Mouse (Mus musculus) hindbrain, embryonic 13.5 days (tissue): ENCODE measurements around the gene Ptgdr2. TPM values are rescaled to one million over a fixed set of nuclear protein-coding genes. Genes with fewer than 3 reads are reported as not detected.

Experiments
- ATAC-seq: fragments of 200-750 bp; cut with Nextera tagmentation; 2 replicates; pipeline ENCODE4 v1.8.0; 2017; ENCODE audit warnings: moderate TSS enrichment; ENCODE audit not compliant: low FRiP score
- H3K27ac ChIP-seq: fragments of 300-500 bp; sonication (generic); 2 replicates; pipeline ENCODE4 v1.5.1; 2015; ENCODE audit warnings: inconsistent platforms, mild to moderate bottlenecking, moderate library complexity
- H3K27me3 ChIP-seq: fragments of 300-500 bp; sonication (generic); 2 replicates; pipeline ENCODE4 v1.6.1; 2015; ENCODE audit warnings: mild to moderate bottlenecking, inconsistent platforms
- H3K36me3 ChIP-seq: fragments of 300-500 bp; sonication (generic); 2 replicates; pipeline ENCODE4 v1.6.1; 2015; ENCODE audit warnings: mild to moderate bottlenecking, inconsistent platforms
- H3K4me1 ChIP-seq: fragments of 300-500 bp; sonication (generic); replicated peaks from 2 replicates; pipeline ENCODE4 v1.6.1; 2015; ENCODE audit warnings: inconsistent platforms
- H3K4me2 ChIP-seq: fragments of 300-500 bp; sonication (generic); 2 replicates; pipeline ENCODE4 v1.6.1; 2015; ENCODE audit warnings: inconsistent platforms, mild to moderate bottlenecking, moderate library complexity
- H3K4me3 ChIP-seq: fragments of 300-500 bp; sonication (generic); 2 replicates; pipeline ENCODE4 v1.5.1; 2015; ENCODE audit warnings: mild to moderate bottlenecking, inconsistent platforms
- H3K9ac ChIP-seq: fragments of 300-500 bp; sonication (generic); 2 replicates; pipeline ENCODE4 v1.6.1; 2015; ENCODE audit warnings: mild to moderate bottlenecking, inconsistent platforms
- H3K9me3 ChIP-seq: fragments of 300-500 bp; sonication (generic); 2 replicates; pipeline ENCODE4 v1.6.1; 2016; ENCODE audit warnings: inconsistent platforms
- WGBS: fragments of 180-500 bp; shearing (Covaris S2); methylation state at CpG from one replicate; pipeline ENCODE4 v1.1.7; 2015; 5-methylcytosine and 5-hydroxymethylcytosine counted together
- polyA plus RNA-seq: library from polyadenylated mRNA; unstranded; fragments of >200 nt; fragmentation: Nextera tagmentation; extraction: Ambion mirVana; gene quantifications from 2 replicates; pipeline ENCODE4 v1.2.1, GENCODE M21; 2015

Ptgdr2 gene
- polyA plus RNA-seq, 1 experiment from 2014 or later, result 0.22 TPM

- peaks cover 11% of the 10 kb centered on the region for H3K4me1 ChIP-seq
- H3K9me3 ChIP-seq, result no peaks in the 10 kb centered on the region
- H3K36me3 ChIP-seq, result no peaks in the 10 kb centered on the region
- H3K27me3 ChIP-seq, result no peaks in the 10 kb centered on the region
- no peak overlapping the region for H3K9ac ChIP-seq
- H3K27ac ChIP-seq, result no peak overlapping the region
- 90% methylated on average over 5 of the region's 5 CpGs for WGBS
- H3K4me3 ChIP-seq, result no peak overlapping the region
- no peak for ATAC-seq
- no peak overlapping the region for H3K4me2 ChIP-seq
Observed at GRCm38 (mm10) chr19:10936077-10936476, 883 bp upstream of the Ptgdr2 start.

GRCm38 (mm10) chr19:10938771-10939170 is 1.8 kb downstream of the Ptgdr2 start:
- Histone ChIP-seq H3K4me2 (no peak overlapping the region), H3K36me3 (peaks cover 21% of the 10 kb centered on the region), H3K4me3 (no peak overlapping the region), H3K27me3 (0 out of 2 replicates have a peak, but pooled peaks cover 6% of the 10 kb centered on the region), H3K4me1 (peaks cover 18% of the 10 kb centered on the region), H3K9ac (no peak overlapping the region), H3K27ac (no peak overlapping the region), H3K9me3 (no peaks in the 10 kb centered on the region)
- WGBS, result 67% methylated on average over 3 of the region's 3 CpGs
- no peak for ATAC-seq

- Histone ChIP-seq H3K36me3 (peaks cover 35% of the 10 kb centered on the region), H3K4me3 (peak overlapping the region; percentile 39), H3K9ac (peak overlapping the region; percentile 75), H3K27me3 (0 out of 2 replicates have a peak, but pooled peaks cover 6% of the 10 kb centered on the region), H3K4me1 (peaks cover 18% of the 10 kb centered on the region), H3K4me2 (peak overlapping the region; percentile 74), H3K9me3 (no peaks in the 10 kb centered on the region), H3K27ac (peak overlapping the region; percentile 81)
- WGBS, result 16% methylated on average over 37 of the region's 37 CpGs
- ATAC-seq, result peak; percentile 91
Observed at GRCm38 (mm10) chr19:10940097-10940800, 3.3 kb downstream of the Ptgdr2 start.

- Histone ChIP-seq H3K36me3 (peaks cover 37% of the 10 kb centered on the region), H3K9ac (peak overlapping the region; percentile 75), H3K27me3 (0 out of 2 replicates have a peak, but pooled peaks cover 6% of the 10 kb centered on the region), H3K9me3 (no peaks in the 10 kb centered on the region), H3K27ac (peak overlapping the region; percentile 81), H3K4me3 (peak overlapping the region; percentile 39), H3K4me2 (peak overlapping the region; percentile 74), H3K4me1 (peaks cover 18% of the 10 kb centered on the region)
- ATAC-seq, result peak; percentile 85
- WGBS, result 2% methylated on average over 40 of the region's 40 CpGs
Observed at GRCm38 (mm10) chr19:10940801-10941457, 4.0 kb downstream of the Ptgdr2 start.

- H3K4me2 ChIP-seq, result no peak overlapping the region
- peaks cover 44% of the 10 kb centered on the region for H3K36me3 ChIP-seq
- no peak overlapping the region for H3K4me3 ChIP-seq
- WGBS, result 90% methylated on average over 3 of the region's 3 CpGs
- 0 out of 2 replicates have a peak, but pooled peaks cover 6% of the 10 kb centered on the region for H3K27me3 ChIP-seq
- peaks cover 45% of the 10 kb centered on the region for H3K4me1 ChIP-seq
- H3K9me3 ChIP-seq, result no peaks in the 10 kb centered on the region
- no peak for ATAC-seq
- H3K9ac ChIP-seq, result no peak overlapping the region
- no peak overlapping the region for H3K27ac ChIP-seq
Observed at GRCm38 (mm10) chr19:10943955-10944354, 7.0 kb downstream of the Ptgdr2 start.

GRCm38 (mm10) chr19:10946506-10946905 is 9.5 kb downstream of the Ptgdr2 start:
- H3K36me3 ChIP-seq, result peaks cover 44% of the 10 kb centered on the region
- WGBS, result 91% methylated on average over 3 of the region's 3 CpGs
- peak overlapping the region; percentile 100; the same call in 1 of the 2 replicates for H3K4me2 ChIP-seq
- peaks cover 33% of the 10 kb centered on the region for H3K4me1 ChIP-seq
- H3K9me3 ChIP-seq, result no peaks in the 10 kb centered on the region
- ATAC-seq, result no peak
- H3K27me3 ChIP-seq, result 0 out of 2 replicates have a peak, but pooled peaks cover 6% of the 10 kb centered on the region
- H3K4me3 ChIP-seq, result peak overlapping the region; percentile 72; the same call in 1 of the 2 replicates
- no peak overlapping the region for H3K27ac ChIP-seq
- H3K9ac ChIP-seq, result peak overlapping the region; percentile 91

- H3K27ac ChIP-seq, result no peak overlapping the region
- peak overlapping the region; percentile 100 for H3K4me2 ChIP-seq
- H3K27me3 ChIP-seq, result 0 out of 2 replicates have a peak, but pooled peaks cover under 1% of the 10 kb centered on the region
- H3K9me3 ChIP-seq, result no peaks in the 10 kb centered on the region
- peaks cover 37% of the 10 kb centered on the region for H3K4me1 ChIP-seq
- WGBS, result 86% methylated on average over 5 of the region's 5 CpGs
- peak overlapping the region; percentile 72 for H3K4me3 ChIP-seq
- ATAC-seq, result no peak
- peaks cover 39% of the 10 kb centered on the region for H3K36me3 ChIP-seq
- peak overlapping the region; percentile 91 for H3K9ac ChIP-seq
Observed at GRCm38 (mm10) chr19:10947219-10947618, 10.3 kb downstream of the Ptgdr2 start.

GRCm38 (mm10) chr19:10948416-10948815 is 11.5 kb downstream of the Ptgdr2 start:
- H3K36me3 ChIP-seq, result peaks cover 27% of the 10 kb centered on the region
- peaks cover 41% of the 10 kb centered on the region for H3K4me1 ChIP-seq
- WGBS, result 1% methylated on average over 20 of the region's 20 CpGs
- H3K9me3 ChIP-seq, result no peaks in the 10 kb centered on the region
- H3K4me2 ChIP-seq, result peak overlapping the region; percentile 100
- peak overlapping the region; percentile 91 for H3K9ac ChIP-seq
- H3K27me3 ChIP-seq, result no peaks in the 10 kb centered on the region
- peak overlapping the region; percentile 72 for H3K4me3 ChIP-seq
- H3K27ac ChIP-seq, result no peak overlapping the region
- ATAC-seq, result no peak

GRCm38 (mm10) chr19:10949112-10949511 is 12.2 kb downstream of the Ptgdr2 start, which contains the start of gene Ccdc86:
Ccdc86 (minus strand) TSS chr19:10949266.
- under 1% methylated on average over 30 of the region's 30 CpGs for WGBS
- Histone ChIP-seq H3K27ac (peak within 1 kb of the TSS; percentile 50; the same call in 1 of the 2 replicates), H3K4me3 (peak within 1 kb of the TSS; percentile 72), H3K9ac (peak within 1 kb of the TSS; percentile 91), H3K4me2 (peak within 1 kb of the TSS; percentile 100), H3K36me3 (peaks cover 20% of the 10 kb centered on the region), H3K9me3 (no peaks in the 10 kb centered on the region), H3K27me3 (no peaks in the 10 kb centered on the region), H3K4me1 (peaks cover 41% of the 10 kb centered on the region)
- ATAC-seq, result peak; percentile 97

- peak overlapping the region; percentile 72 for H3K4me3 ChIP-seq
- peak overlapping the region; percentile 50; the same call in 1 of the 2 replicates for H3K27ac ChIP-seq
- ATAC-seq, result peak; percentile 13
- H3K4me2 ChIP-seq, result peak overlapping the region; percentile 61
- peaks cover 16% of the 10 kb centered on the region for H3K36me3 ChIP-seq
- H3K4me1 ChIP-seq, result peaks cover 41% of the 10 kb centered on the region
- no peaks in the 10 kb centered on the region for H3K9me3 ChIP-seq
- H3K9ac ChIP-seq, result peak overlapping the region; percentile 53
- H3K27me3 ChIP-seq, result no peaks in the 10 kb centered on the region
- WGBS, result 38% methylated on average over 9 of the region's 9 CpGs
Observed at GRCm38 (mm10) chr19:10949558-10949957, 12.6 kb downstream of the Ptgdr2 start.

GRCm38 (mm10) chr19:10952021-10952939 is 15.3 kb downstream of the Ptgdr2 start:
- no peak for ATAC-seq
- Histone ChIP-seq H3K27ac (no peak overlapping the region; the same call in 1 of the 2 replicates), H3K4me2 (no peak overlapping the region), H3K9ac (peak overlapping the region; percentile 29; the same call in 1 of the 2 replicates), H3K27me3 (no peaks in the 10 kb centered on the region), H3K9me3 (no peaks in the 10 kb centered on the region), H3K36me3 (no peaks in the 10 kb centered on the region), H3K4me1 (peaks cover 28% of the 10 kb centered on the region), H3K4me3 (no peak overlapping the region)
- 65% methylated on average over 11 of the region's 11 CpGs for WGBS
